Mouse (Mus musculus): ENCODE data around the gene Erbb4.

Gene Erbb4

GRCm38 (mm10) chr1:68049856-68050255 lies 1058.0 kb downstream of the Erbb4 start:
- DNase-seq = no peak

- no peak for DNase-seq
Measured at GRCm38 (mm10) chr1:68047139-68047538, 1060.7 kb downstream of the Erbb4 start.

- no peak for DNase-seq
Measured at GRCm38 (mm10) chr1:68046551-68046970, 1061.3 kb downstream of the Erbb4 start.

- DNase-seq = no peak
Measured at GRCm38 (mm10) chr1:68024086-68024940, 1083.5 kb downstream of the Erbb4 start.

- no peak for DNase-seq
Measured at GRCm38 (mm10) chr1:68020020-68020419, 1087.8 kb downstream of the Erbb4 start.

- no peak for DNase-seq
Measured at GRCm38 (mm10) chr1:68019618-68020017, 1088.2 kb downstream of the Erbb4 start.

Data from kidney, postnatal 4 days (tissue).